Mouse (Mus musculus): Measurements from ENCODE around the gene Xbp1. TPM values are rescaled to one million over a fixed set of nuclear protein-coding genes. Genes with fewer than 3 reads are reported as not detected.
"Not testable (repeated sequence)": the region's sequence is repeated elsewhere in the genome, so short reads cannot be mapped to it uniquely, and the experiment has no call there.

Gene Xbp1
- total RNA-seq, 2 experiments from 2014 or later, result 112 to 119 TPM

GRCm38 (mm10) chr11:5525418-5525817, 5.0 kb downstream of the Xbp1 start:
- DNase-seq (ENCODE audit: low spot score in 2 of 2), result no peak
- intact Hi-C loops (cut with DNase I), result no loop called here

GRCm38 (mm10) chr11:5526573-5527439, 6.3 kb downstream of the Xbp1 start:
- DNase-seq (ENCODE audit: low spot score in 2 of 2), result no peak
- intact Hi-C loops (cut with DNase I), result no loop called here

GRCm38 (mm10) chr11:5527865-5528523, 7.5 kb downstream of the Xbp1 start:
- intact Hi-C loops (cut with DNase I), result no loop called here
- DNase-seq (ENCODE audit: low spot score in 2 of 2), result no peak

GRCm38 (mm10) chr11:5528841-5529240, 8.4 kb downstream of the Xbp1 start:
- no peak for DNase-seq (ENCODE audit: low spot score in 2 of 2)
- intact Hi-C loops (cut with DNase I), result no loop called here

- intact Hi-C loops (cut with DNase I), result no loop called here
- no peak for DNase-seq (ENCODE audit: low spot score in 2 of 2)
Measured at GRCm38 (mm10) chr11:5530172-5530571, 9.7 kb downstream of the Xbp1 start.

GRCm38 (mm10) chr11:5530717-5531116, 10.3 kb downstream of the Xbp1 start:
- no peak for DNase-seq (ENCODE audit: low spot score in 2 of 2)
- intact Hi-C loops (cut with DNase I), result no loop called here

GRCm38 (mm10) chr11:5533108-5533507, 12.6 kb downstream of the Xbp1 start:
- no peak for DNase-seq (ENCODE audit: low spot score in 2 of 2)
- intact Hi-C loops (cut with DNase I), result no loop called here

- intact Hi-C loops (cut with DNase I); DNase-seq (ENCODE audit: low spot score in 2 of 2): not testable (repeated sequence)
Measured at GRCm38 (mm10) chr11:5537454-5537853, 17.0 kb downstream of the Xbp1 start.

- DNase-seq (ENCODE audit: low spot score in 2 of 2), result no peak
- intact Hi-C loops (cut with DNase I), result loop anchor here (5.0 kb wide), 2 partner anchors 152 to 167 kb away; no protein-coding TSS in a partner anchor
Measured at GRCm38 (mm10) chr11:5540331-5540730, 19.9 kb downstream of the Xbp1 start.

- DNase-seq (ENCODE audit: low spot score in 2 of 2), result no peak
- intact Hi-C loops (cut with DNase I), result loop anchor here (5.0 kb wide), 2 partner anchors 151 to 166 kb away; no protein-coding TSS in a partner anchor
Measured at GRCm38 (mm10) chr11:5541230-5541798, 20.9 kb downstream of the Xbp1 start.

GRCm38 (mm10) chr11:5541799-5542481, 21.5 kb downstream of the Xbp1 start, which contains the start of gene Ccdc117:
Gene Ccdc117, minus strand, starts transcription at chr11:5542187.
- peak; percentile 87 to 93 for DNase-seq (ENCODE audit: low spot score in 2 of 2)
- intact Hi-C loops (cut with DNase I), result loop anchor here (5.0 kb wide), 2 partner anchors 150 to 165 kb away; no protein-coding TSS in a partner anchor

- no peak for DNase-seq (ENCODE audit: low spot score in 2 of 2)
- intact Hi-C loops (cut with DNase I), result loop anchor here (5.0 kb wide), 2 partner anchors 150 to 165 kb away; no protein-coding TSS in a partner anchor
Measured at GRCm38 (mm10) chr11:5542482-5543185, 22.2 kb downstream of the Xbp1 start.

- intact Hi-C loops (cut with DNase I), result loop anchor here (5.0 kb wide), 2 partner anchors 149 to 164 kb away; no protein-coding TSS in a partner anchor
- no peak for DNase-seq (ENCODE audit: low spot score in 2 of 2)
Measured at GRCm38 (mm10) chr11:5543281-5543680, 22.8 kb downstream of the Xbp1 start.

GRCm38 (mm10) chr11:5544709-5545108, 24.2 kb downstream of the Xbp1 start:
- DNase-seq (ENCODE audit: low spot score in 2 of 2), result not testable (repeated sequence)
- intact Hi-C loops (cut with DNase I), result loop anchor here (5.0 kb wide), 2 partner anchors 148 to 163 kb away; no protein-coding TSS in a partner anchor

GRCm38 (mm10) chr11:5545457-5545856, 25.0 kb downstream of the Xbp1 start:
- intact Hi-C loops (cut with DNase I), result no loop called here
- DNase-seq (ENCODE audit: low spot score in 2 of 2), result no peak

GRCm38 (mm10) chr11:5546693-5547092, 26.2 kb downstream of the Xbp1 start:
- DNase-seq (ENCODE audit: low spot score in 2 of 2), result no peak
- intact Hi-C loops (cut with DNase I), result no loop called here

GRCm38 (mm10) chr11:5551430-5551829, 31.0 kb downstream of the Xbp1 start:
- intact Hi-C loops (cut with DNase I), result no loop called here

GRCm38 (mm10) chr11:5551931-5552330, 31.5 kb downstream of the Xbp1 start:
- DNase-seq (ENCODE audit: low spot score in 2 of 2), result no peak
- intact Hi-C loops (cut with DNase I), result no loop called here

More at GRCm38 (mm10) chr11:5551430-5551829, 31.0 kb downstream of the Xbp1 start:
- no peak for DNase-seq (ENCODE audit: low spot score in 2 of 2)

GRCm38 (mm10) chr11:5560273-5560672, 39.8 kb downstream of the Xbp1 start:
- no peak for DNase-seq (ENCODE audit: low spot score in 2 of 2)
- intact Hi-C loops (cut with DNase I), result no loop called here
